Mouse (Mus musculus) MN1 (cell line): ENCODE measurements around the gene AF067063.
A peak's percentile ranks its signal among the peaks of the same experiment; 100 is the strongest.
"Not testable (repeated sequence)": the region's sequence is repeated elsewhere in the genome, so short reads cannot be mapped to it uniquely, and the experiment has no call there.

Experiments used
- DNase-seq: peaks from one replicate; pipeline ENCODE4 v3.0.0-alpha.2; 2016; ENCODE audit warnings: low spot score

The AF067063 gene

DNA sequence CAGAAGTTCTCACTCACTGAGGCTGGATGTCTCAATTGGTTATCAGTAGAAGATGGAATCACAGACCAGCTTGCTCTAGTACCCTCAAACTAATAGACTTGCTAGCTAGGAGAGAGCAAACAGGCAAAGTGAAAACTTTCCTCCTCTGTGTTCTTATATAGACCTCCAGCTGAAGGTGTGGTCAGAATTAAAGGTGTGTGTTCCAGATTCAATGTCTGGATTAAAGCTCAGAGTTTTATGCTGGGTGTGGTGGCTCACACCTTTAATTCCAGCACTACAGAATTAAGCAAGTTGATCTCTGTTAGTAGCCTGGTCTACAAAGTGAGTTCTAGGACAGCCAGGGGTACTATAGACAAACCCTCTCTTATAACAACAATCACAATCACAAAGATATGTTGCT lies at the start of gene AF067063:
TSS of gene AF067063 (minus strand) at position 101 of the 400 bp plus-strand sequence.
- not testable (repeated sequence) for DNase-seq

DNA sequence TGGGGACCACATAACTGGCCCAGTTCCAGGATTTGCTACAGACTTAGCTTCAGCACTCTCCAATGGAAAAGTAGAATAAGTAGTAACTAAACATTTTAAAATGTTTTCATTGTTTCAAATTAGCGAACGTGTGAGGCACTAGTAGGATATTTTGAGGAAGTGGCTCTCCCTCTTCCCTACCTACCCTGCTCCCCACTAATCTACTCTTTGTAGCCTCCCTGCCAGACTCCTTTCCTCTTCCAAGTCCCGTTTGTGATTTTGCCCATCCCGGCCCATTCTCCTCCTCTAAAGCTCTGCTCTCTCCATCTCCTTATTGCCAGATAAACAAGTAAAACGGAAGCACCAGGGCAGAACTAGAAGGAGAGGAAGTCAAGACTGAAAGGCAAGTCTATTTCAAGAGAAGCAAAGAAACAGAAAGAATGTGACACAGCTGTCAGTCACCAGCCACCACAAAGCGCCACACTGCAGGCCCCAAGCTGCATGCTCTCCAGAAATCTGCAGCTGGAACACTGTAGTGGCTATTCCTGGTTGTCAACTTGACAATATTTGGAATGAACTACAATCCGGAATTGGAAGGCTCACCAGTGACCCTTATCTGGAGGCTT lies 34.5 kb upstream of the AF067063 start:
- DNase-seq: not testable (repeated sequence)

DNA sequence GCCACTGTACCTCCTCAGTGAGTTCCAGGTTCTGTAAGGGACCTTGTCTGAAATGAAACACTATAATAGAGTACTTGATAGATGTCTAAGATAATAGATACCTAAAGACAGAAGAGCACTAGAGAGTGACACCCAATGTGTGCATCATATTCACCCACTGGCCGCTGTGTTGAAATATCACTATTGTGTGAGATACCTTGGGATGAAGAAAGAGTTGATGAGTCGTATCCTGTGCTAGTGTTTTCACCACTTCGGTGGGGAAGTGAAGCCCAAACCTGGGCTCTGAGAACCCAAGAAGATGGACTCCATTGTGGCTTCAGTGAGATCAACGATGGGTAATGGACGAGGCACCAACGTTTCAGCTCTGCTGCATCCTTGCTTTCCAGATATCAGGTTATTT lies 32.4 kb upstream of the AF067063 start:
- not testable (repeated sequence) for DNase-seq

DNA sequence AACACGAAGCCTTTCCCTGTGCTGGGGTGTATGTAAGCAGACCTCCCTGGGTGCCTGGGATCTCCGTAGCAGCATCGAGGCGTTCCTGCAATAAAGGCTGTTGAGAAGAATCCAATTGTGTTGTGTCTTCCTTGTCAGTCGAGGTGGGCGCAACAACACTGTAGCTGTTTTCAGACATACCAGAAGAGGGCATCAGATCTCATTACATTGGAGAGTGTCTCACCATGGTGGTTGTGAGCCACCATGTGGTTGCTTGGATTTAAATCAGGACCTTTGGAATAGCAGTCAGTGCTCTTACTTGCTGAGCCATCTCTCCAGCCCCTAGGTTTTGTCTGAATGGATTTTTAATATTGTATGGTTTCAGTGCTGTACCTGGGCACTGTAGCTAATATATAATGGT lies 10.0 kb upstream of the AF067063 start:
- not testable (repeated sequence) for DNase-seq

DNA sequence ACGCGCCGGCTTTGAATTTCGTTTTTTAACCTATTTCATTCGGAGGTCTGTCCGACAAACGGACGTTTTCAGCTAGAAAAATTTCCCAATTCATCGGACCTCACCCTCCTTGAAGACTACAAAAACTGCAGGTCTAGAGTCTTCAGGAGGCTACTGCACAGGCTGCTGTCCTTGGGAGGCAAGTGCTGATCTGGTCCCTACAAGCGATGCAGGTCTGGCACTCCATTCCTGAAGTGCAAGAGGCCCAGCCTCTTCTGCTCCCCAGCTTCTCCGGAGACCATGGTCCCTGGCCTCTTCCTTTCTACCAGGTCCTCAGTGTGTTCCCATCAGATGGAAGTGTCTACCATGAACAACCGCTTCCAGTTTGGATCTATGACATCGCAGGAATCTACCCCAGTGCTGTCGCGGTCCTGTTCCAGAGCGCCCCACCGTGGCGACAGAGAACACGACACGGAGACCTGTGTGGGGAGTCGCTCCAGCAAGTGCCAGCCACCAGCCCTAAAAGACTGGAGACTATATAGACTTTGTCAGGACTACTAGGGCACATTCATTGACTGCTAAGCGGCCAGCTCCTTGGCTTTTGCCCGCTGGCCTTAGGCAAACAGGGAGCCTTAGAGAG lies 7.8 kb upstream of the AF067063 start:
- DNase-seq: not testable (repeated sequence)

DNA sequence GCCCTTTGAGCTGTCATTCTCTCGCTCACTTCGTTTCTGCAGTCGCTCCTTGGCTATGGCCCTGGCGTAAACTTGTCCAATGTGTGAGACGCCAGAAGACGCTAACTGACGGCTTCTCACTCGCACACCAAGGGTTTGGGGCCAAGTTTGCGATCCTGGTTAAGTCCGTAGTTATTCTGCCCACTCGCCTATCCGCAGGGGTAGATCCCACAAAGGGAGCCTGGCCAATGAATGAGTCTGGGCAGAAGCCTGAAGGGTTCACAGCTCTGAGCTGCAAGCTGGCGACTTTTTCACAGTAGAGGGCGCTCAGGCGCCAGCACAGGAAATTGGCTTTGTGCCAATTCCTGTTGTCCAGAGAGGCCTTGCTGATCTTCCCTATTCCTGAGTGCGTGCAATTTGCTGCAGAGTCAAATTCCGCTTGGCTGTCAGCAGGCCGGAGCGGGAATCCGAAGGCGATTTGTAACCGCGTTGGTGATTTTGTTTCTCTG lies 6.4 kb upstream of the AF067063 start:
- DNase-seq: not testable (repeated sequence)

DNA sequence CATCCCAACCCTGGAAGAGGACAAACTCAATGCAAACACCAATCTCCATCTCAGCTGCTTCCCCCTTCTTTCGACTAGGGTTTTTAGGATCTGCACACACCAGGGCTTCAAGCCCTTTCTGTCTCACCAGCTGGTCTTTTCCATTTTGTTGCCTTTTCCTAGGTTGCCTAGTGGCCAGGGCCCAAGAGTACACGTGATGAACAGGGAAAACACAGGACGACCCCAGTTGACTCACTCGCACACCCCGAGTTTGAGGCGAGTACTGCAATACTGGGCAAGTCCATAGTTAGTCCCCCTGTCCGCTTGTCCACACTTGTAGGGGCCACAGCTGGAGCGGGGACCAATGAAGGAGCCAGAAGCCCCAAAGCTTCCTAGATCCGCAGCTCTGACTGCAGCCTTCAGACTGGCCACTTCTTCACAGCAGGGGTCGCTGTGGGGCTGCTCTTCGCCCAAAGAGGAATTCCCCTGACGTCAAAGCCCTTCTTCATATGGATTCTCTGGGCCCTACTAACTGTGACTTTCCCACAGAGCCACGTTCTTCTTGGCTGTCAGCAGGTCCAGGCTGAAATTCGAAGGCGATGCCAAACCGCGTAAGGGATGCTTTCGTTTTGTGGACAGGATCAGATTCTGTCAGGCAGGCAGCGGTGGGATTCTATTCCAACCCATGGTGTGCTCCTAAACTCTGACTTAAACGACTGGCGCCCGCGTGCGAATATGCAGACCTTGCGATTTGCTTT lies 5.5 kb upstream of the AF067063 start, which contains the start of gene D13Ertd608e:
TSS of gene D13Ertd608e (plus strand) at position 687 of the 737 bp plus-strand sequence.
- not testable (repeated sequence) for DNase-seq

DNA sequence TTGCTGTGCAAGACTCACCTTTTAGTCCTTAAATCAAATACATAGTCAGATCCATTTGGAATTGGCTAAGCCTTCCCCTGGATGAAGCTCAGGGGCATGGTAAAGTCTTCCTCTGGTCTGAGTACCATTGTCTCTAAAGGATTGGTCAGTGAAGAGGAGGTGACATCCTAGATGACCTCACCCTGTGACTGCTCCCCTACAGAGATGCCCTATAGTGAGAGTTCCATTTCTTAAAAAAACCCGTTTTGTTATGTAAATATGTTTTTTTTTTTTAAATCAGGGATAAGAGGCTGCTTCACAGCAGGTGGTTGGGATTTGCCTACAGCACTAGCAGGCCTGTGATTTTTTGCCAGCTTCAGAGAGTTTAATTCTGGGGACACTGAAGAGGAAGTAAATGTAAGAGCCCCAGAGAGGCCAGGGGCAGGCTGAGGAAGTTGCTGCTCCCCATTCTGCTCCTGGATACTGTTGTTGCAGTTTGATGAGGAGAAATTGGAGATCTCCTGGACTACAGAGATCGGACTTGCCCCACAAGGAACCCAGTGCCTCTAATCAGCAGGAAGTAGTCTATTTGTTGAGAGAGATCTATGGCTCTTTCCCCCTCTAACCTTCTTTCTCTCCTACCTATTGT lies 12.3 kb downstream of the AF067063 start:
- no peak for DNase-seq

DNA sequence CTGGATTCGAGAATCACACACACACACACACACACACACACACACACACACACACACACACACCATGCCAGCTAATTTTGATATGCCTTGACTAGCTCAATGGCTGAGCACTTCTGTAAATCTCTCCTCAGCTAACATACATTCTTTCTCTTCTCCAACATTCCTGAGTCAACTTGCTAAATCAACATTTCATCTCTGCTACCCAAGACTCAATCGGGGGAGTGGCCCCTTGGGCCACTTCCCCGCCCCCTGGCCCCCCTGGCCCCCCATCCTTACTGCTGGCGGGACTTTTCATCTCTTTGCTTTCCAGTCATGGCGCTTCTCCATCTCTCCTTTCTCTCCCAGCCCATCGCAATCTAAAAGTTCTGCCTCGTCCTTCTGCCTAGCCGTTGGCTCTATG lies 13.2 kb downstream of the AF067063 start:
- no peak for DNase-seq

DNA sequence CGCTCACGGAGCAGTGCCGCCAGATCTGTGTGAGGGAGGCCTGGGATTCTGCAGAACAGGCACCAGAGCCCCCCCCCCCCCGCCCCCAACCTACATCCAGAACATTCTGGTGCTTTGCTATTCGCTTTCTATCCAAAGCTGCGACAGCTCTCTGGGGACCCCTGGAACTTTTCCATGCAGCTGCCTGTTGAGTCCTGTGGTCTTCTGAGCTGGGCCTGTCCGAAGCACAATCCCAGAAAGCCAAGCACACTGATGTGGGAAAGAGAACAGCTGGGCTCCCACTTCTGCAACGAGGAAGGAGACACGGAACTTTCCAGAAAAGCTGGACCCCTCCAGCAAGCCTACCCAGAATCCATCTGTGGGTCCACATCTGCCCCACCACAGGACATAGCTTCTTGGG lies 20.0 kb downstream of the AF067063 start:
- no peak for DNase-seq

DNA sequence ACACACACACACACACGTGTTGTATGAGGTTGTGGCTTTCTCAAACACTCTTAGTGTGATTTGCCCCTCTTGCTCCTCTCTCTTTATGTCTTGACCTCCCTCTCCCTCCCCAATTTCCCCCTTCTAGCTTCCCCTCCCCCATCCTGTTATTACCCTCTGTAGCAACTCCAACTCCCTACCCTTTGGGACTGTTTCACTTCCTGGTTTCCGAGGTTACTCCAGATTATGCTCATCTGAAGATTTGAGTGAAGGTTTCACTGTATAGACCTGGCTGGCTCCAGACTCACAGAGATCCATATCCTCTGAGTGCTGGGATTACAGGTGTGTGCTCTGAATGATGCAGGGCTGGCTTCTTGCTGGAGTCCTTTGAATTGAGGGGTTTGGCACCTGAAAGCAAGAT lies 21.1 kb downstream of the AF067063 start:
- DNase-seq: no peak

DNA sequence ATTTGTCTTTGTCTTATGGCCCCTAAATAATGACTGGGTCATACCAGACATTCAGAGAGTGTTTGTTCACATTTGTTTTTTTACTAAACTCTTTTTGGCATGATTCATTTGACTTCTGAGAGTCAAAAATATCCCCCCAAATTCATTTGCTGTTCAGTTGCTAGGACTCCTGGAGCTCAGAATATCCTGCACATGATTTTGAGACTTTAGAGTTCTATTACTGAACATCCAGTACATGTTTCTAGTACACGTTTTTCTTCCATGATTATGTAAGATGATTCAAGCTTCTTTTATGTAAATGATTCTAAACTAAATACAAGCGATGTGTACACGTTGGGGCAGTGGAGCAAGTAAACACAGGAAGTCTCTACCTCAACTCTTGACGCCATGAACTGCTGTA lies 32.4 kb downstream of the AF067063 start:
- DNase-seq: no peak

DNA sequence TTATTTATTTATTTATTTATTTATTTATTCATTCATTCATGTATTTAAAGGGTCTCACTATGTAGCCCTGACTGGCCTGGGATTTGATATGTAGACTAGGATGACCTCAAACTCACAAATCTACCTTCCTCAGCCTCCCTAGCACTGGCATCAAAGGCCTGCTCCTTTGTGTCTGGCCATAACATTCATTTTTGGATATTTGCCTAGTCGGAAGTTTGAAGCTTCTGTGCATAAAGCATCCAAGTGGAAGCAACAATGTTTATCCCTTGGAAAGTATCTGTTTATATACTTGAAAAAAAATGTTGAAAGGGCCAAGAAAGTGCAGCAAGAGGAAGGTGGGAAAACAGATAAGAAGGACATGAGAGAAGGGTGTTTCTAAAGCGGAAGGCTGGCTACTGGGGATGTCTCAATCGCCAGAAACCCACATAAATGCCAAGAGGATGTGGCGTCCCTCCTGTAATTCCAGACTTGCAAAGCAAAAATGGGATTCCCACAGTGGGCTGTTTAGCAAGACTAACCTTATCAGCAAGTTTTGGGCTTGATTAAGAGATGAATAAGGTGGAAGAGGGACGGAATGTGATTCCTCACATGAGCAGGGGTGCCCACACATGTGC lies 37.1 kb downstream of the AF067063 start:
- DNase-seq: no peak

DNA sequence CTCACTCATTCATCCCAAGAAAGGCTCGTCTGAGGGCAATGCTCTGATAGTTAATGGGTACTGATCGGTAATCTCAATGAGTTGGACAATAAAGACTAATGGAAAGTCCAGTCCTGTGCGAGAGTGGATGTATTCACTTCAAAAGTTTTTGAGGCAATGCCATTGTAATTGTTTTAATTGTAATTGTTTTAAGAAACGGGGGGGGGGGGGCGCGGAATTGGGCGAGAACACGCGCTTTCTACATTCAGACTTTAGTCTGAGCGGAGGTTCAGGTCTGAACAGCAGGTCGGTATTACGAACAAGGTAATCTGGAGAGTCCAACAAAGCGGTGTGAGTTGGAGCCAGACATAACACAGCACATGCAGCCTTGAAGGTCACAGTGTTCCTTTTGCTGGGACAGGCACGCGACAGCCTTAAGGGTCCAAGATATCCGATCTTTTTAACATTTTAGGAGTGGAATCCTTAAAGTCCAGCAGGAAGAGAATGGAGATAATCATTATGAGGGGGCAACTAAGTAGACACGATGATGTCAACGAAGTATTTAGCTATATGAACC lies 38.4 kb downstream of the AF067063 start:
- peak; percentile 26 for DNase-seq

DNA sequence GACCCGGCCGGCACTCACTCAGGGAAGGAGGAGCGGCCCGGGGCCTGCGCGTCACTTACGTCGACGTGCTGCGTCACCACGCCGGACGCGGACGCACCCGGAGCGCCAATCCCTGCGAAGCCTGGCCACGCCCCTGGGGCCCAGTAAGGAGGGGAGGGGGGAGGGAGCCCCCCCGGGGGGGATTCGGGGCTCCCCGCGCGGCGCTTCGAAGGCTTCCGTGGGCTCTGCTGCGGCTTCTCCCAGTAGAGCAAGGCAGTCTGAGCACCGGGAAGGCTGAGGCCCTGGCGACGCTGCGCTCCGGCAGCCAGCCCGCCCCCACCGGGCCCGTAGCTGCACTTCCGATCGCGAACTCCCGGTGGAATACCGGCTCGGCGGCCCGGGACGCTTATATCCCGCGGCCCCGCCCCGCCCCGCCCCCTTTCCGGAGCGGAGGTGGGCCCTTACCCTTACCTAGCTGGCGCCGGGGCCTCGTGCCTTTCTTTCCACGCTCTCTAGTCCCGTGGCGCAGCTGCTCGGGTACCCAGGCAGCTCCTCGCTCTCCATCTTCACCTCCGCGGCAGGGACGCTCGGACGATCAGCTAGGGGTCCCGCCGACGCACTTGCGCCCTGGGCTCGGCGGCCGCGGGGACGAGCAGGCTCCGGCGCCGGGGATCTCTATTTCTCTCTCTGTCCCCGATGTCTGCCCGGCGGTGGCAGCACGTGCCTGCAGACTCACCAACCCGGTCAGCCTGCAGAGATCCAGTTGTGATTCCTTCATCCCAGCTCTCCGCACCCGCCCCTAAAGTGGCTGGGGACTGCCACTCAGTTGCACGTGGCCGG lies 39.0 kb downstream of the AF067063 start, which contains the start of gene Zfp131:
TSS of gene Zfp131 (minus strand) at position 129 of the 819 bp plus-strand sequence.
- peak; percentile 96 for DNase-seq

DNA sequence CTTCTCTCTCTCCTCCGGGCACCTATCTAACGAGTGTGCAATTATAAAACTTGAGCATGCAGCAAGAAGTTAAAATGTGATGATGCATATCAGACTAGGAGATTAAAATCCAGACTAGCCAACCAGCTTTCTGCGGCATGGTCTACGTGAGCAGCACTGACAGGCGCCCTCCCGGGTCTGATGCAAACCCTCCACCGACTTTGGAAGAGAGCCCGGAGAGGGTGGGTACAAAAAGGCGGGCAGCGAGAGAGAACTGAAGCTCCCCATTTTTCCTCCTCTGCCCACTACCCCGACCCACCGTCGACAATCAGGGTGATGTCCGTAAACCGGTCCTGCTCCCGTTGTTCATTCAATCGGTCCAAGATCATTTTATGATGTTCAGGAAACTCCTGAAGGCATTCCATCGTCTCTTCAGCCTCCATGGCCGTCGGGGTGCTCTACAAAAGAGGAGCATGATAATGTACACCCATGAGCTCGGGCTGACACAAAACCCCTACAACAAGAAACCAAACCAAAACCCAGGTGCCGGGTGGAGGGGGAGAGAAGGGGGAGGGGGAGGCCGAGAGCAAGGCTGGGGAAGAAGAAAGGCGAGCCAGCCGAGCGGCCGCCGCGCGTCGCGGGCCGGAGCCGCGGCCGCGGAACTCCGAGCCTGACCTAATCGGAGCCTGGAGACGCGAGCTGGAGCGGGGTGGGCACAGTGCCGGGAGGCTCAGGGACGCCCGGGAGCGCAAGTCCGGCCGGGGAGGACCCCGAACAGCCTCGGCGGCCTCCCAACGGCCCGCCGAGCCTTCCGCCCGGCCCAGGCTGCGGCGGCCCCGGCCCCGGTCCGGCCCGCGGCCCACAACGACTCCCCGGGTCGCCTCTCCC lies 39.9 kb downstream of the AF067063 start:
- DNase-seq: peak; percentile 67

DNA sequence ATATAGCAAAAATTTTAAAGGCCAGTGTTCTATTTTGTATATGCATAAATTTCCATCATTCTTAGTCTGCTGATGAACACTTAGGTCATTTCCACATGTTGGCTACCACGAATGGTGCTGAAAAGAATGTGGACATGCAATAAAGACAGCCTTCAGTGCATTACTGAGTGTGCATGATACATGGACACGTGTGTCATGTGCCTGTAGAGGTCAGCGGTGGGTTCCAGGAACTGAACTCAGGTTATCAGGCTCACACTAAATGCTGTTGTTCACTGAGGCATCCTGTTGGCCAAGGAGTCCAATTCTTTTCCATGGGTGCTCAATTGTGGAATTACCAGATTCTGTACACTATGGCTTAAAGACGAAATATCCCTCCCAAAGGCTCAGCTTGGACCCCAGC lies 46.4 kb downstream of the AF067063 start:
- no peak for DNase-seq
